Mouse (Mus musculus) frontal cortex, adult 2 months (tissue): Measurements from ENCODE around the gene Mob3a. TPM values are rescaled to one million over a fixed set of nuclear protein-coding genes. Genes with fewer than 3 reads are reported as not detected.
A peak's percentile ranks its signal among the peaks of the same experiment; 100 is the strongest.

Experiments used
- DNase-seq, 2 experiments: peaks; one replicate each; pipeline ENCODE4 v3.0.0; 2022; ENCODE audit warnings: low spot score in 1 of 2; ENCODE audit errors: extremely low spot score in 1 of 2
- polyA plus RNA-seq: library from polyadenylated mRNA; depleted of rRNA; stranded (reverse); fragments of >200 nt; gene quantifications from 2 replicates; pipeline ENCODE4 v1.2.3, GENCODE M21; 2012; rRNA removed

The Mob3a gene
- polyA plus RNA-seq: 9.1 and 10.6 TPM in 2 replicates

- DNase-seq: peak; percentile 98 to 99
Observed at GRCm38 (mm10) chr10:80701721-80702535, at the start of gene Mob3a, which contains the start of gene Izumo4. Gene Mob3a, minus strand, starts transcription at chr10:80701977. Gene Izumo4, plus strand, starts transcription at chr10:80702184.

- peak; percentile 77 to 83 for DNase-seq
Observed at GRCm38 (mm10) chr10:80751188-80751832, 49.5 kb upstream of the Mob3a start.

- DNase-seq: no peak
Observed at GRCm38 (mm10) chr10:80748609-80749008, 46.8 kb upstream of the Mob3a start.

- DNase-seq: peak in 1 of 2 experiments; percentile 85
Observed at GRCm38 (mm10) chr10:80747410-80747809, 45.6 kb upstream of the Mob3a start.

- DNase-seq: no peak
Observed at GRCm38 (mm10) chr10:80744262-80744661, 42.5 kb upstream of the Mob3a start.

GRCm38 (mm10) chr10:80742180-80742978 is 40.6 kb upstream of the Mob3a start, which contains the start of gene Ap3d1:
Gene Ap3d1, minus strand, starts transcription at chr10:80742264.
- peak; percentile 98 to 99 for DNase-seq

- DNase-seq: no peak
Observed at GRCm38 (mm10) chr10:80741634-80742179, 39.9 kb upstream of the Mob3a start.

GRCm38 (mm10) chr10:80741146-80741545 is 39.4 kb upstream of the Mob3a start:
- no peak for DNase-seq

GRCm38 (mm10) chr10:80738657-80739056 is 36.9 kb upstream of the Mob3a start:
- no peak for DNase-seq

- no peak for DNase-seq
Observed at GRCm38 (mm10) chr10:80736731-80737130, 35.0 kb upstream of the Mob3a start.

GRCm38 (mm10) chr10:80732611-80733101 is 30.9 kb upstream of the Mob3a start:
- no peak for DNase-seq

- DNase-seq: no peak
Observed at GRCm38 (mm10) chr10:80727369-80728127, 25.8 kb upstream of the Mob3a start.

GRCm38 (mm10) chr10:80717281-80717680 is 15.5 kb upstream of the Mob3a start:
- DNase-seq: no peak

GRCm38 (mm10) chr10:80710834-80711233 is 9.1 kb upstream of the Mob3a start:
- DNase-seq: no peak

- DNase-seq: no peak
Observed at GRCm38 (mm10) chr10:80705479-80705878, 3.7 kb upstream of the Mob3a start.

GRCm38 (mm10) chr10:80705033-80705432 is 3.3 kb upstream of the Mob3a start:
- DNase-seq: no peak

GRCm38 (mm10) chr10:80704418-80704817 is 2.6 kb upstream of the Mob3a start:
- DNase-seq: no peak

GRCm38 (mm10) chr10:80703643-80704042 is 1.9 kb upstream of the Mob3a start:
- no peak for DNase-seq

GRCm38 (mm10) chr10:80702536-80703390 is 986 bp upstream of the Mob3a start:
- DNase-seq: peak; percentile 94 to 96
